Mouse (Mus musculus) kidney, embryonic 16.5 days (tissue): Measurements from ENCODE around the gene Washc1. TPM values are rescaled to one million over a fixed set of nuclear protein-coding genes. Genes with fewer than 3 reads are reported as not detected.
"Not testable (repeated sequence)": the region's sequence is repeated elsewhere in the genome, so short reads cannot be mapped to it uniquely, and the experiment has no call there.

ENCODE experiments used
- ATAC-seq: fragments of 200-750 bp; cut with Nextera tagmentation; 2 replicates; pipeline ENCODE4 v1.8.0; 2017; ENCODE audit warnings: moderate TSS enrichment; ENCODE audit not compliant: low FRiP score, low TSS enrichment
- H3K27ac ChIP-seq: fragments of 300-500 bp; sonication (generic); 2 replicates; pipeline ENCODE4 v1.5.1; 2014; ENCODE audit warnings: low read length
- H3K27me3 ChIP-seq: fragments of 300-500 bp; sonication (generic); 2 replicates; pipeline ENCODE4 v1.6.1; 2014; ENCODE audit warnings: low read length, control low read depth, mixed read lengths; ENCODE audit not compliant: insufficient read depth
- H3K36me3 ChIP-seq: fragments of 300-500 bp; sonication (generic); 2 replicates; pipeline ENCODE4 v1.6.1; 2014; ENCODE audit warnings: low read length, control low read depth, mixed read lengths; ENCODE audit not compliant: insufficient read depth
- H3K4me1 ChIP-seq: fragments of 300-500 bp; sonication (generic); 2 replicates; pipeline ENCODE4 v1.6.1; 2014; ENCODE audit warnings: low read length, control low read depth, mixed read lengths; ENCODE audit not compliant: insufficient read depth
- H3K4me2 ChIP-seq: fragments of 300-500 bp; sonication (generic); replicated peaks from 2 replicates; pipeline ENCODE4 v1.6.1; 2014; ENCODE audit warnings: low read depth, low read length
- H3K4me3 ChIP-seq: fragments of 300-500 bp; sonication (generic); 2 replicates; pipeline ENCODE4 v1.5.1; 2014; ENCODE audit warnings: mild to moderate bottlenecking, low read length
- H3K9ac ChIP-seq: fragments of 300-500 bp; sonication (generic); replicated peaks from 2 replicates; pipeline ENCODE4 v1.6.1; 2014; ENCODE audit warnings: low read length
- H3K9me3 ChIP-seq: fragments of 300-500 bp; sonication (generic); 2 replicates; pipeline ENCODE4 v1.6.1; 2016; ENCODE audit warnings: low read length, control low read depth
- WGBS: fragments of 180-500 bp; shearing (Covaris S2); extraction: QIAGEN DNeasy Blood & Tissue Kit; methylation state at CpG from one replicate; pipeline ENCODE4 v1.1.7; 2014; 5-methylcytosine and 5-hydroxymethylcytosine counted together
- polyA plus RNA-seq: library from polyadenylated mRNA; unstranded; fragments of >200 nt; fragmentation: Nextera tagmentation; extraction: Ambion mirVana; gene quantifications from 2 replicates; pipeline ENCODE4 v1.2.1, GENCODE M21; 2015

Washc1 gene
- polyA plus RNA-seq = 45.6 and 50.7 TPM in 2 replicates

DNA sequence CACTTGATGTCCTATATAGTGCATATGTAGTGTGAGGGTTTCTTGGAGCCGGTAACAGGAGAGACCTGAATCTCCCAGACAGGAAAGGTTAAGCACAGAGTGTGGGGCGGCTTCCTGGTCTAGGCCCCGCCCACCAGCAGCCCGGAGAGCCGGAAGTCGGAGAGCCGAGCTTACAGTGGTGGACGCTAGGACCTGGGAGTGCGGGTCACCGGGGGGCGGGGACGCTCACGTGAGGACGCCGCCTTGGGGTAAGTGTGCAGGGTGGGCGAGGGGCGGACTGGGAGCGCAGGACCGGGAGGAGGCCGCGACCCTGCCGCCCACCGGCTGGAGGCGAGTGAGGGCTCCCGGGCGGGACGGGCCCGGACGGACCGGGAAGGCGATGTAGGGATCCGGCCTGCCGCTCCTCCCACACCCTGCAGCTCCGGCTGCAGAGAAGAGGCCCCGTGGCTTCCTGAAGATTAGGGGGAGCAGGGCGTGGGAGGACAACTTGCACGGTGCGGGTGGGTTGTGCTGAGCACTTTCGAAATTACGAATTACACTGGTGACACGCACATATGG is at the start of gene Washc1:
Gene Washc1, plus strand, starts transcription at position 144 of the 558 bp plus-strand sequence.
- Histone ChIP-seq H3K4me3 (peak within 1 kb of the TSS; percentile 89), H3K27ac (peak within 1 kb of the TSS; percentile 78), H3K9me3 (no peaks in the 10 kb centered on the region), H3K9ac (peak within 1 kb of the TSS; percentile 85), H3K4me2 (peak within 1 kb of the TSS; percentile 70), H3K27me3 (no peaks in the 10 kb centered on the region), H3K4me1 (peaks cover 17% of the 10 kb centered on the region), H3K36me3 (peaks cover 28% of the 10 kb centered on the region)
- under 1% methylated on average over 32 of the region's 41 CpGs for WGBS
- peak; percentile 99 for ATAC-seq

- no peaks in the 10 kb centered on the region for H3K27me3 ChIP-seq
- no peaks in the 10 kb centered on the region for H3K9me3 ChIP-seq
- 77% methylated on average over 4 of the region's 4 CpGs for WGBS
- no peak overlapping the region for H3K27ac ChIP-seq
- ATAC-seq = no peak
- no peak overlapping the region for H3K4me3 ChIP-seq
- H3K9ac ChIP-seq = no peak overlapping the region
- no peaks in the 10 kb centered on the region for H3K4me1 ChIP-seq
- no peaks in the 10 kb centered on the region for H3K36me3 ChIP-seq
- no peak overlapping the region for H3K4me2 ChIP-seq
Measured at GRCm38 (mm10) chr17:66065115-66065514, 46.2 kb upstream of the Washc1 start.

DNA sequence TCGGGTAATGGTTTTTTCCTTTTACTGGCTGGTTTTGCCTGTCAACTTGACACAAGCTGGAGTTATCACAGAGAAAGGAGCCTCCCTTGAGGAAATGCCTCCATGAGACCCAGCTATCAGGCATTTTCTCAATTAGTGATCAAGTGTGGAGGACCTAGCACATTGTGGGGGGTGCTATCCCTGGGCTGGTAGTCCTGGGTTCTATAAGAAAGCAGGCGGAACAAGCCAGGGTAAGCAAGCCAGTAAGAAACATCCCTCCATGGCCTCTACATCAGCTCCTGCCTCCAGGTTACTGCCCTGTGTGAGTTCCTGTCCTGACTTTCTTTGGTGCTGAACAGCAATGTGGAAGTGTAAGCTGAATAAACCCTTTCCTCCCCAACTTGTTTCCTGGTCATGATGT is 42.3 kb upstream of the Washc1 start:
- not testable (repeated sequence) for H3K27me3 ChIP-seq, H3K9me3 ChIP-seq, H3K4me3 ChIP-seq, H3K4me2 ChIP-seq, H3K4me1 ChIP-seq, ATAC-seq, H3K36me3 ChIP-seq, H3K27ac ChIP-seq, H3K9ac ChIP-seq
- WGBS = 98% methylated on average over 2 of the region's 2 CpGs

- Histone ChIP-seq H3K9ac (no peak overlapping the region), H3K4me1 (peaks cover 14% of the 10 kb centered on the region; the same call in 1 of the 2 replicates), H3K36me3 (0 out of 2 replicates have a peak, but pooled peaks cover 2% of the 10 kb centered on the region), H3K27ac (no peak overlapping the region), H3K9me3 (no peaks in the 10 kb centered on the region), H3K4me2 (no peak overlapping the region), H3K27me3 (no peaks in the 10 kb centered on the region), H3K4me3 (no peak overlapping the region)
- 89% methylated on average over 7 of the region's 7 CpGs for WGBS
- ATAC-seq = no peak
Measured at GRCm38 (mm10) chr17:66073971-66074370, 37.4 kb upstream of the Washc1 start.

- H3K36me3 ChIP-seq = peaks cover 13% of the 10 kb centered on the region; the same call in 1 of the 2 replicates
- H3K9me3 ChIP-seq = no peaks in the 10 kb centered on the region
- no peak for ATAC-seq
- peaks cover 14% of the 10 kb centered on the region; the same call in 1 of the 2 replicates for H3K4me1 ChIP-seq
- H3K27ac ChIP-seq = no peak overlapping the region
- peak overlapping the region; percentile 95 for H3K4me3 ChIP-seq
- 6% methylated on average over 12 of the region's 12 CpGs for WGBS
- H3K27me3 ChIP-seq = no peaks in the 10 kb centered on the region
- peak overlapping the region; percentile 86 for H3K9ac ChIP-seq
- H3K4me2 ChIP-seq = peak overlapping the region; percentile 86
Measured at GRCm38 (mm10) chr17:66075827-66076173, 35.5 kb upstream of the Washc1 start.

- Histone ChIP-seq H3K36me3 (peaks cover 17% of the 10 kb centered on the region; the same call in 1 of the 2 replicates), H3K4me3 (peak overlapping the region; percentile 95), H3K4me2 (peak overlapping the region; percentile 86), H3K27me3 (no peaks in the 10 kb centered on the region), H3K9ac (peak overlapping the region; percentile 86), H3K9me3 (no peaks in the 10 kb centered on the region), H3K27ac (peak overlapping the region; percentile 92), H3K4me1 (peaks cover 14% of the 10 kb centered on the region; the same call in 1 of the 2 replicates)
- under 1% methylated on average over 78 of the region's 95 CpGs for WGBS
- ATAC-seq = peak; percentile 90
Measured at GRCm38 (mm10) chr17:66076174-66076927, 35.0 kb upstream of the Washc1 start.

- Histone ChIP-seq H3K9me3 (no peaks in the 10 kb centered on the region), H3K4me3 (peak within 1 kb of the TSS; percentile 95), H3K27ac (peak within 1 kb of the TSS; percentile 92), H3K4me1 (peaks cover 14% of the 10 kb centered on the region; the same call in 1 of the 2 replicates), H3K9ac (peak within 1 kb of the TSS; percentile 86), H3K36me3 (peaks cover 17% of the 10 kb centered on the region; the same call in 1 of the 2 replicates), H3K27me3 (no peaks in the 10 kb centered on the region), H3K4me2 (peak within 1 kb of the TSS; percentile 86)
- peak; percentile 99 for ATAC-seq
- 0% methylated on average over 51 of the region's 53 CpGs for WGBS
Measured at GRCm38 (mm10) chr17:66076934-66077333, 34.4 kb upstream of the Washc1 start, which contains the start of gene Ankrd12. Gene Ankrd12 (minus strand): TSS chr17:66077089.

GRCm38 (mm10) chr17:66077437-66077850 is 33.9 kb upstream of the Washc1 start:
- Histone ChIP-seq H3K4me2 (peak overlapping the region; percentile 86), H3K4me1 (peaks cover 14% of the 10 kb centered on the region; the same call in 1 of the 2 replicates), H3K9ac (peak overlapping the region; percentile 86), H3K9me3 (no peaks in the 10 kb centered on the region), H3K4me3 (peak overlapping the region; percentile 95), H3K27ac (peak overlapping the region; percentile 84), H3K27me3 (no peaks in the 10 kb centered on the region), H3K36me3 (peaks cover 17% of the 10 kb centered on the region; the same call in 1 of the 2 replicates)
- peak; percentile 69 for ATAC-seq
- WGBS = under 1% methylated on average over 23 of the region's 23 CpGs

DNA sequence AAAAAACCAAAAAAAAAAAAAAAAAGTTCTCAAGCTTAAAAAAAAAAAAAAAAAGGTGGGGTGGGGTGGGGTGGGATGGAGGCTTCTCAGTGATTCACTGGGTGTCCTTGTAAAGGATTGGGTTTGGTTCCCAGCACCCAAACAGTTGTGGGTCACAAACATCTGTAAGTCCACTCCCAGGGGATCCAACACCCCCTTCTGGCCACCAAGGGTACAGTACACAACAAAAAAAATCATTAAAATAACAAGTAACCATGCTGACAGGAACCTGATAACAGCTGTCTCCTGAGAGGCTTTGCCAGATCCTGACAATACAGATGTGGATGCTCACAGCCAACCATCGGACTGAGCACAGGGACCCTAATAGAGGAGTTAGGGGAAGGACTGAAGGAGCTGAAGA is 26.9 kb upstream of the Washc1 start:
- no peak overlapping the region for H3K4me3 ChIP-seq
- H3K9me3 ChIP-seq = no peaks in the 10 kb centered on the region
- no peak overlapping the region for H3K9ac ChIP-seq
- ATAC-seq = no peak
- peaks cover 44% of the 10 kb centered on the region for H3K36me3 ChIP-seq
- no peak overlapping the region for H3K4me2 ChIP-seq
- no peak overlapping the region for H3K27ac ChIP-seq
- no peaks in the 10 kb centered on the region for H3K4me1 ChIP-seq
- H3K27me3 ChIP-seq = no peaks in the 10 kb centered on the region
- 82% methylated on average over 1 of the region's 1 CpGs for WGBS

DNA sequence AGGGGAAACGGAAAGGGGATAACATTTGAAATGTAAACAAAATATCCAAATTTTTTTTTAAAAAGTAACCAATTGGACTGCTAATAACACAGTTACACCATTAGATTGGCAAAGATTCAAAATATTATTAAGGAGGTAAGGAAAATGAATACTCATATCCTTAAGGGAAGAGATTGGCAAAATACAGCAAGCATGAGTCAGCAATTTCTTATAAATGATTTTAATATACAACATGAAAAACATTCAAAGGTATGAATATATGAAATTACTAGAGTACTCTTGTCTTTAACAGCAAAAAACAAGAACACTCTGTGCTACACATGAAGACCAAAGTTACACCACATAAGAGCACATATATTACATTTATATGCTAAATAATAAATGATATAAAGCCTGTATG is 26.3 kb upstream of the Washc1 start:
- WGBS = 96% methylated on average over 1 of the region's 1 CpGs
- Histone ChIP-seq H3K4me1 (no peaks in the 10 kb centered on the region), H3K9ac (no peak overlapping the region), H3K27ac (no peak overlapping the region), H3K4me3 (no peak overlapping the region), H3K36me3 (peaks cover 42% of the 10 kb centered on the region), H3K4me2 (no peak overlapping the region), H3K9me3 (no peaks in the 10 kb centered on the region), H3K27me3 (no peaks in the 10 kb centered on the region)
- ATAC-seq = no peak
